Mouse (Mus musculus) lung, postnatal 0 days (tissue): Measurements from ENCODE around the gene Zbtb16.

Experiments used
- CTCF ChIP-seq: IDR thresholded peaks from 2 replicates; pipeline ENCODE4 v1.5.1; 2016; ENCODE audit warnings: antibody characterized with exemption, mild to moderate bottlenecking
- EP300 ChIP-seq: IDR thresholded peaks from 2 replicates; pipeline ENCODE4 v1.6.1; 2016; ENCODE audit warnings: antibody characterized with exemption, mild to moderate bottlenecking, control low read depth

- TF ChIP-seq CTCF (no peak), EP300 (no peak)
Measured at GRCm38 (mm10) chr9:48701296-48701695, 134.7 kb downstream of the Zbtb16 start.
